Mouse (Mus musculus) bone marrow macrophage, adult 2 months (primary cell): ENCODE results near the gene Lce3d.

Experiments used
- CTCF ChIP-seq: IDR thresholded peaks from 2 replicates; pipeline ENCODE4 v1.5.1; 2012; ENCODE audit warnings: low read depth, mild to moderate bottlenecking, low read length, moderate library complexity
- POLR2A ChIP-seq: IDR thresholded peaks from 2 replicates; pipeline ENCODE4 v1.6.1; 2012; ENCODE audit warnings: mild to moderate bottlenecking, low read depth, low read length, borderline replicate concordance

DNA sequence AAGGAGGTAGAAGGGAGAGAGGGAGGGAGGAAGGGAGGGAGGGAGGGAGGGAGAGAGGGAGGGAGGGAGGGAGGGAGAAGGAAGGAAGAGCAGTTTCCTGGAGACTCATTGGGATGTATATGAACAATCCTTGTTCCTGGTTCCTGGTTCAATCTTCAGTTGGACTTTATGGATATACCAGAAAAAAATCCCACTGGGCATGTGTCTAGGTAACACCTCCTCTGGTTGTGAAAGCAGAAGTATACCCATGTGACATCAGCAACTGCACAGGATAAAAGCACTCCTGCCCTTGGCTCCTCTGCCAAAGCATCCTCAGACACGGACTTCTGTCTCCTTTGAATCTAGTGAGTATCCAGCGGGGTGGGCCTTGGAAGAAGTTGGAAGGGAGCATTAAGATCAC is 24.5 kb upstream of the Lce3d start, which contains the start of gene Lce3b:
- TF ChIP-seq CTCF (no peak), POLR2A (no peak)
